Mouse (Mus musculus) stomach, postnatal 0 days (tissue): ENCODE measurements around the gene Actr1a. TPM values are rescaled to one million over a fixed set of nuclear protein-coding genes. Genes with fewer than 3 reads are reported as not detected.

Experiments
- ATAC-seq: fragments of 200-750 bp; cut with Nextera tagmentation; 2 replicates; pipeline ENCODE4 v1.8.0; 2017; ENCODE audit not compliant: low FRiP score, low TSS enrichment
- DNase-seq: peaks from one replicate; pipeline ENCODE4 v3.0.0-alpha.2; 2016; ENCODE audit warnings: low spot score
- H3K27ac ChIP-seq: fragments of 300-500 bp; sonication (generic); replicated peaks from 2 replicates; pipeline ENCODE4 v1.5.1; 2014; ENCODE audit warnings: mild to moderate bottlenecking, control low read depth
- H3K27me3 ChIP-seq: fragments of 300-500 bp; sonication (generic); 2 replicates; pipeline ENCODE4 v1.6.1; 2014; ENCODE audit warnings: low read length; ENCODE audit not compliant: control insufficient read depth, insufficient read depth
- H3K36me3 ChIP-seq: fragments of 300-500 bp; sonication (generic); 2 replicates; pipeline ENCODE4 v1.6.1; 2014; ENCODE audit warnings: low read length, mixed read lengths; ENCODE audit not compliant: control insufficient read depth, insufficient read depth
- H3K4me1 ChIP-seq: fragments of 300-500 bp; sonication (generic); replicated peaks from 2 replicates; pipeline ENCODE4 v1.6.1; 2014; ENCODE audit warnings: antibody characterized with exemption; ENCODE audit not compliant: control insufficient read depth, insufficient read depth
- H3K4me2 ChIP-seq: fragments of 300-500 bp; sonication (generic); replicated peaks from 2 replicates; pipeline ENCODE4 v1.6.1; 2014; ENCODE audit warnings: low read depth, mild to moderate bottlenecking, control low read depth, moderate library complexity
- H3K4me3 ChIP-seq: fragments of 300-500 bp; sonication (generic); 2 replicates; pipeline ENCODE4 v1.5.1; 2014; ENCODE audit warnings: low read depth, low read length, control low read depth
- H3K9ac ChIP-seq: fragments of 300-500 bp; sonication (generic); 2 replicates; pipeline ENCODE4 v1.6.1; 2014; ENCODE audit warnings: mild to moderate bottlenecking, low read length, control low read depth, mixed read lengths
- H3K9me3 ChIP-seq: fragments of 300-500 bp; sonication (generic); 2 replicates; pipeline ENCODE4 v1.6.1; 2016; ENCODE audit warnings: low read length; ENCODE audit not compliant: control insufficient read depth
- CTCF ChIP-seq: IDR thresholded peaks from 2 replicates; pipeline ENCODE4 v1.5.1; 2016; ENCODE audit warnings: antibody characterized with exemption, low read depth, mild to moderate bottlenecking, moderate library complexity
- EP300 ChIP-seq: optimal IDR thresholded peaks from 2 replicates; pipeline ENCODE3; 2016; ENCODE audit warnings: antibody characterized with exemption
- WGBS: fragments of 180-500 bp; shearing (Covaris S2); extraction: QIAGEN DNeasy Blood & Tissue Kit; methylation state at CpG from one replicate; pipeline ENCODE4 v1.1.7; 2014; 5-methylcytosine and 5-hydroxymethylcytosine counted together
- polyA plus RNA-seq: library from polyadenylated mRNA; unstranded; fragments of >200 nt; fragmentation: Nextera tagmentation; extraction: Ambion mirVana; gene quantifications from 2 replicates; pipeline ENCODE4 v1.2.1, GENCODE M21; 2015

Actr1a gene
- polyA plus RNA-seq, 1 experiment from 2014 or later, result 90.1 TPM

DNA sequence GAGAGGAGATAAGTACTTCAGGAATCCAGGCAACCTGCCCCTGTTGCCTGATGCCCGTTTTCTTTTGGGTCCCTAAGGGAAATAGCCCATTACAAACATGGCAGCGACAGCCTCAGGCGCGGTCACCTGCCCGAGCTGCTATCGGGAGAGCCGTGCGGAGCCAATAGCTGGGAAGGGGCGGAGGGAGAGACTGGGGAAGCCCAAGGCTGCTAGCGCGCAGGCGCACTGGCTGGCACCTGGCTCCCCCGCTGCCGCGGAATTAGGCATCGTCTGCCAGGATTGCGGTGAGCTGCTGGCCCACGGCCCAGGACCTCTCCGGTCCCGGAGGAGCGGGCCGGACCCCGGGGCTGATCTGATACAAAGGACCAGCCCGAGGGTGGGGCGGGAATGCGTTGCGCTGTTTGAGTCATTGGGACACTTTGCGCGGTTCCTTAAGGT is 38.8 kb downstream of the Actr1a start:
- peak overlapping the region; percentile 49 for H3K4me3 ChIP-seq
- no peaks in the 10 kb centered on the region for H3K27me3 ChIP-seq
- H3K9ac ChIP-seq, result peak overlapping the region; percentile 61
- ATAC-seq (peak; percentile 83), DNase-seq (peak; percentile 93)
- no peaks in the 10 kb centered on the region for H3K36me3 ChIP-seq
- H3K4me1 ChIP-seq, result no peaks in the 10 kb centered on the region
- WGBS, result under 1% methylated on average over 29 of the region's 29 CpGs
- peak overlapping the region; percentile 79 for H3K27ac ChIP-seq
- TF ChIP-seq CTCF (no peak), EP300 (no peak)
- no peaks in the 10 kb centered on the region for H3K9me3 ChIP-seq
- H3K4me2 ChIP-seq, result peak overlapping the region; percentile 80

DNA sequence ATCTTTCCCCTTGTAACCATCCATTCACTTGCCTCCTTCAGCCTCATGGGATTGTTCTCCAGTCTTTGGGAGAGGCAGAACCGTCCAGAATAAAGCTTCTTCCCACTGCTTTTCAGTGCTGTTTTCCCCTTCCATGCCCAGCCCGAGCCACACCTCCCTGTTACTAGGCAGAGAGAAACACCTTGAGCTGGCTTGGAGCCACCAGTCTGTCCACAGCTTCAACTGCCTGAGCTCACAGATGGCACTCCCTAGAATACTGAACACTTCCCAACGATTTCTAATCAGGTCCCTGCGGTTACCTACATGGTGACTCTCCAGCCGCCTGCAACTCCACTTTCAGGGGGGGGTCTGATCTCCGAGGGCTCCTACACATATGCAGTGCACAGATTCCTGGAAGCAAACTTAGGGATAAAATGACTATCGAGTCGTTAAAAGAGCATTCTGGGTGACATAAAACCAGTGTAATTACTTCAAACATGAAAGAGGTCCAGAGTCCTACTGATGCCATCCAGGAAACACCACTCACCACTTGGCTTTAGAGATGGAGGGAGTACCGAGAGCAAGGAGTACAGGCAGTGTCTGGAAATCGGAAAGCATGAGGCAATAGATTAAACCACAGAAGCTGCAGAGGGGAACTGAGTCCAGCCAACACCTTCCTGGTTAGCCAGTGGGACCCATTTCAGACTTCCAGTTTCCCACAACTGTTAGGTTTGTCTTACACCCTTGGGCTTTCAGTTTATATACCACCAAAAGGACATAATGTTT is 45.2 kb downstream of the Actr1a start, which contains the start of gene 2310034G01Rik:
2310034G01Rik (minus strand) TSS at position 135 of the 765 bp plus-strand sequence.
- Histone ChIP-seq H3K27ac (peak within 1 kb of the TSS; percentile 84), H3K9ac (peak within 1 kb of the TSS; percentile 78), H3K4me1 (peaks cover 4% of the 10 kb centered on the region; the same call in 1 of the 2 replicates), H3K4me3 (peak within 1 kb of the TSS; percentile 63), H3K36me3 (no peaks in the 10 kb centered on the region), H3K4me2 (peak within 1 kb of the TSS; percentile 96), H3K9me3 (no peaks in the 10 kb centered on the region), H3K27me3 (no peaks in the 10 kb centered on the region)
- 47% methylated on average over 10 of the region's 10 CpGs for WGBS
- peak; percentile 86 for DNase-seq
- TF ChIP-seq EP300, result no peak
- TF ChIP-seq CTCF, result no peak
- peak; percentile 78 for ATAC-seq

GRCm38 (mm10) chr19:46349550-46349949 is 46.0 kb downstream of the Actr1a start:
- Histone ChIP-seq H3K9ac (peak overlapping the region; percentile 78), H3K4me3 (peak overlapping the region; percentile 63), H3K4me1 (peaks cover 4% of the 10 kb centered on the region; the same call in 1 of the 2 replicates), H3K27me3 (no peaks in the 10 kb centered on the region), H3K4me2 (peak overlapping the region; percentile 96), H3K27ac (0 out of 2 replicates have a peak overlapping the region, but pooled peaks have one; percentile 49), H3K36me3 (no peaks in the 10 kb centered on the region), H3K9me3 (no peaks in the 10 kb centered on the region)
- no peak for TF ChIP-seq EP300
- no peak for TF ChIP-seq CTCF
- ATAC-seq (no peak), DNase-seq (no peak)
- WGBS, result 27% methylated on average over 6 of the region's 6 CpGs

- H3K9ac ChIP-seq, result peak overlapping the region; percentile 78
These were observed 46.6 kb downstream of the Actr1a start for GRCm38 (mm10) chr19:46348761-46349458.

DNA sequence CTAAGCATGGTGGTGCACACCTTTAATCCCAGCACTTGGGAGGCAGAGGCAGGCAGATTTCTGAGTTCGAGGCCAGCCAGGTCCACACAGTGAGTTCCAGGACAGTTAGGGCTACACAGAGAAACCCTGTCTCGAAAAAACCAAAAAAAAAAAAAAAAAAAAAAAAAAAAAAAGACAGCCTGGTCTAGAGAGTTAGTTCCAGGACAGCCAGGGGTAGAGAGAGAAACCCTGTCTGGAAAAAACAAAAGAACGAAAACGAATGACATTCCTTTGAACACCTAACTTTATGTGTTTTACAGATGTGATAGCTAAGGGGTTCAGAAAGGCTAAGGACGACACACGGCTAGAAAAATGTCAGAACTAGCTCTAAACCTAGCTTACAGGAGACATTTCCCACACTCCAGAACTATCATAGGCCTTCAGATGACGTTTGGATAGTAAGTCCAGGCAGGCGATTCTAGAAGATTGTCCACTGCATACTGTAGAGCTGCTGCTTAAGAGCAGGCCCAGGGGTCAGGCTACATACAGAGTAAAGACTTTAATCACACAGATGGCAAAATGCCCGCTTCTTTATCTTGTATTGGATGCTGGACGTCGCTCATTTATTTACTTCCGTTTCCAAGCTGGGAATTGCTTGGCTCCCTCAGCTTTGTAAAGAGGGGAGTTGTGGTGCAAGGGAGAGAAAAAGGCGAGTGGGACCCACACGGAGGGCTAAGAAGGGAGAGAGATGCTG is 47.4 kb downstream of the Actr1a start:
- ATAC-seq, result peak; percentile 47; the same call in 1 of the 2 replicates
- 23% methylated on average over 14 of the region's 14 CpGs for WGBS
- no peak for TF ChIP-seq EP300
- TF ChIP-seq CTCF, result no peak

More at GRCm38 (mm10) chr19:46348761-46349458, 46.6 kb downstream of the Actr1a start:
- Histone ChIP-seq H3K4me3 (peak overlapping the region; percentile 63), H3K36me3 (no peaks in the 10 kb centered on the region), H3K27me3 (no peaks in the 10 kb centered on the region), H3K27ac (peak overlapping the region; percentile 84), H3K9me3 (no peaks in the 10 kb centered on the region), H3K4me2 (peak overlapping the region; percentile 96), H3K4me1 (peaks cover 4% of the 10 kb centered on the region; the same call in 1 of the 2 replicates)
- peak; percentile 84 for ATAC-seq
- TF ChIP-seq CTCF, result peak; percentile 1; the same call in 1 of the 2 replicates
- TF ChIP-seq EP300, result no peak
- peak; percentile 84 for DNase-seq
- WGBS, result 0% methylated on average over 74 of the region's 78 CpGs

More for the DNA sequence above, 47.4 kb downstream of the Actr1a start:
- peaks cover 4% of the 10 kb centered on the region; the same call in 1 of the 2 replicates for H3K4me1 ChIP-seq
- H3K36me3 ChIP-seq, result no peaks in the 10 kb centered on the region
- peak overlapping the region; percentile 84 for H3K27ac ChIP-seq
- no peaks in the 10 kb centered on the region for H3K9me3 ChIP-seq
- H3K4me2 ChIP-seq, result peak overlapping the region; percentile 96
- peak overlapping the region; percentile 78 for H3K9ac ChIP-seq
- peak; percentile 56 for DNase-seq
- no peaks in the 10 kb centered on the region for H3K27me3 ChIP-seq
- H3K4me3 ChIP-seq, result peak overlapping the region; percentile 63
